Mouse (Mus musculus) gonadal fat pad, adult 2 months (tissue): ENCODE measurements around the gene Pole3. TPM values are rescaled to one million over a fixed set of nuclear protein-coding genes. Genes with fewer than 3 reads are reported as not detected.
"Not testable (repeated sequence)": the region's sequence is repeated elsewhere in the genome, so short reads cannot be mapped to it uniquely, and the experiment has no call there.

Experiments
- DNase-seq: peaks from one replicate; pipeline ENCODE4 v3.0.0-alpha.2; 2012; ENCODE audit warnings: low read depth
- polyA plus RNA-seq: library from polyadenylated mRNA; depleted of rRNA; stranded (reverse); fragments of >200 nt; gene quantifications from 2 replicates; pipeline ENCODE4 v1.2.3, GENCODE M21; 2012; rRNA removed

The Pole3 gene
- polyA plus RNA-seq, 1 experiment, result 27.9 TPM

- DNase-seq, result no peak
These were observed 37.7 kb downstream of the Pole3 start for GRCm38 (mm10) chr4:62487172-62487571.

DNA sequence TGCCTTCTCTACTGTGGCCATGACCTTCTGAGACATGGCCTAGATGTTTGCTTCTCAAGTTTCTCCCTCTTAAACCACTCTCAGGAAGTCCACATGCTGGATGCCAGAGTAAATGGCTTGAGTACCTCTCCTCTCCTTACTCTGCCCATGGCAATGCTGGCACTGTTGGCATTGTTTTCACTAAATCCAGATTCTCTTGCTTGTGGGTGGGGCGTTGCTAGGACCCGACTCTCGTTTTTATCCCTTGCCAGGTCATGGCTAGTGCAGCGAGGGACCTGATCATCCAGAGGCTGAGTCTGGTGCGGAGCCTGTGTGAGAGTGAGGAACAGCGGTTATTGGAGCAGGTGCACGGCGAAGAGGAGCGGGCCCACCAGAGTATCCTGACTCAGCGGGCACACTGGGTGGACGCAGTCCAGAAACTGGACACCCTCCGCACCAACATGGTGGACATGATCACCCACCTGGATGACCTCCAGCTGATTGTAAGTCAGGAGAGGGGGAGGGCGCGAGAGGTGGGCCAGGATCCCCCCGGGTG is 38.6 kb downstream of the Pole3 start:
- no peak for DNase-seq

GRCm38 (mm10) chr4:62485450-62486161 is 39.3 kb downstream of the Pole3 start:
- DNase-seq, result no peak

- no peak for DNase-seq
These were observed 39.9 kb downstream of the Pole3 start for GRCm38 (mm10) chr4:62484928-62485327.

GRCm38 (mm10) chr4:62480709-62481605 is 43.9 kb downstream of the Pole3 start:
- no peak for DNase-seq

GRCm38 (mm10) chr4:62479937-62480708 is 44.7 kb downstream of the Pole3 start, which contains the start of gene Bspry:
Gene Bspry (plus strand): TSS chr4:62480053.
- no peak for DNase-seq

DNA sequence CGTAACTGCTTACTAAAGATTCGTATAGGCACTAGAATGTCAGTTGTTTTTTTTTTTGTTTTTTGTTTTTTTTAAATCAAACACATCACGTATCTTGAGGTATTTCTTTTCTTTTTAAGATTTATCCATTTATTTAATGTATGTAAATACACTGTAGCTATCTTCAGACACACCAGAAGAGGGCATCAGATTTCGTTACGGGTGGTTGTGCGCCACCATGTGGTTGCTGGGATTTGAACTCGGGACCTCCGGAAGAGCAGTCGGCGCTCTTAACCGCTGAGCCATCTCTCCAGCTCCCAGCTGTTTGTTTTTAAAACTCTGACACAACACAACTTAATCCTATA is 45.3 kb downstream of the Pole3 start:
- not testable (repeated sequence) for DNase-seq

DNA sequence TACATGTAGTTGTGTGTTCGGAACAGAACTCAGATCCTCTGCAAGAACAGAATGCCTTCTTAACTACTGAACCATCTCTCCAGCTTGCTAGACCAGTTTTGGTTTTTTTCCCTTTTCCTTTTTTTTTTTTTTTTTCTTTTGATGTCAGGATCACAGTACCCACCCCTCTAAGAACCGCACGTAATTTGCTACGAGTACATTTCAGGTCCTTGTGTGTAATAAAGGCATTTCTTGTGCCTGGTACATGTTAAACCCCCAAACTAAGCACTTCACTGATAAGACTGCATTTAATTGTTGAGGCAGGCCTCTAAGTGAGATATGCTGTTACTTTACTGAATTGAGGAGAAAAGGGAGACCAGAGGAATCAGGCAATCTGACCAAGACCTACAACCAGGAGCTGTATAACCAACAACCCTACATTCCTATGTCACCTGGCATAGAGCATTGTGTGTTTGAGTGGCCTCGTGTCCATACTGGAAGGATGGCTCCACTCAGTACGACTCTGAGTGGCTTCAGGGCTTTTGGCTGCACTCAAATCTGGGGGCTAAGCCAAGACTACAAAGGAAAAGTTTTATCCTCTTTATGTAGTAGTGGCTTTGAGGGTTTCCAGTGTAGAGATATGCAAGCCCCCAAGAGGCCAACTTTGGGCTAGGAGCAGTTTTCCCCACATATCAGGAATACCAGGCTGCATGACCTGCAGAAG is 47.2 kb downstream of the Pole3 start:
- no peak for DNase-seq

- DNase-seq, result no peak
These were observed 49.1 kb downstream of the Pole3 start for GRCm38 (mm10) chr4:62475793-62476192.

GRCm38 (mm10) chr4:62475131-62475530 is 49.7 kb downstream of the Pole3 start:
- no peak for DNase-seq

Other genes starting within 250 kb of the Pole3 start
- 32.3 and 37.8 TPM in 2 replicates for gene Fkbp15, start 164.5 kb downstream of the Pole3 start, polyA plus RNA-seq
- gene Slc31a1, start 164.3 kb downstream of the Pole3 start, polyA plus RNA-seq, result 57.4 and 60.7 TPM in 2 replicates
- 32.1 and 33.6 TPM in 2 replicates for gene Cdc26, start 116.4 kb downstream of the Pole3 start, polyA plus RNA-seq
- 13.7 and 14.8 TPM in 2 replicates for gene Prpf4, start 116.3 kb downstream of the Pole3 start, polyA plus RNA-seq
- 7.8 and 11.1 TPM in 2 replicates for gene Rnf183, start 89.8 kb downstream of the Pole3 start, polyA plus RNA-seq
- 4.3 and 5.7 TPM in 2 replicates for gene Wdr31, start 54.2 kb downstream of the Pole3 start, polyA plus RNA-seq
- gene Bspry, start 45.0 kb downstream of the Pole3 start, polyA plus RNA-seq, result 98.6 and 103 TPM in 2 replicates
- gene Hdhd3, start 21.6 kb downstream of the Pole3 start, polyA plus RNA-seq, result 28.3 and 35.8 TPM in 2 replicates
- gene Alad, start 5.2 kb downstream of the Pole3 start, polyA plus RNA-seq, result 419 and 470 TPM in 2 replicates
- 0.20 and 0.28 TPM in 2 replicates for gene 4933430I17Rik, start 301 bp upstream of the Pole3 start, polyA plus RNA-seq
- gene Rgs3, start 34.8 kb upstream of the Pole3 start, polyA plus RNA-seq, result 94.2 and 111 TPM in 2 replicates